Mouse (Mus musculus) limb, embryonic 14.5 days (tissue): ENCODE results near the gene Tnpo2. TPM values are rescaled to one million over a fixed set of nuclear protein-coding genes. Genes with fewer than 3 reads are reported as not detected.

Experiments used
- ATAC-seq: fragments of 200-750 bp; cut with Nextera tagmentation; 2 replicates; pipeline ENCODE4 v1.8.0; 2017; ENCODE audit warnings: low read depth, moderate number of reproducible peaks, moderate TSS enrichment; ENCODE audit not compliant: low FRiP score
- DNase-seq: peaks from one replicate; pipeline ENCODE4 v3.0.0-alpha.2; 2015; ENCODE audit warnings: low spot score
- H3K27ac ChIP-seq: fragments of 300-500 bp; sonication (generic); replicated peaks from 2 replicates; pipeline ENCODE4 v1.5.1; 2014; ENCODE audit warnings: low read depth, mild to moderate bottlenecking, low read length, moderate library complexity, mixed read lengths
- H3K27me3 ChIP-seq: fragments of 300-500 bp; sonication (generic); 2 replicates; pipeline ENCODE4 v1.6.1; 2014; ENCODE audit warnings: low read length, mixed read lengths; ENCODE audit not compliant: control insufficient read depth, insufficient read depth
- H3K36me3 ChIP-seq: fragments of 300-500 bp; sonication (generic); 2 replicates; pipeline ENCODE4 v1.6.1; 2014; ENCODE audit warnings: mild to moderate bottlenecking, low read length, moderate library complexity, mixed read lengths; ENCODE audit not compliant: control insufficient read depth, insufficient read depth
- H3K4me1 ChIP-seq: fragments of 300-500 bp; sonication (generic); 2 replicates; pipeline ENCODE4 v1.6.1; 2014; ENCODE audit warnings: antibody characterized with exemption, low read length, mixed read lengths; ENCODE audit not compliant: control insufficient read depth, insufficient read depth
- H3K4me2 ChIP-seq: fragments of 300-500 bp; sonication (generic); replicated peaks from 2 replicates; pipeline ENCODE4 v1.6.1; 2014; ENCODE audit warnings: low read depth, mild to moderate bottlenecking, low read length, moderate library complexity; ENCODE audit not compliant: severe bottlenecking
- H3K4me3 ChIP-seq: fragments of 300-500 bp; sonication (generic); replicated peaks from 2 replicates; pipeline ENCODE4 v1.5.1; 2014; ENCODE audit warnings: low read length
- H3K9ac ChIP-seq: fragments of 300-500 bp; sonication (generic); 2 replicates; pipeline ENCODE4 v1.6.1; 2014; ENCODE audit warnings: mild to moderate bottlenecking, low read depth, low read length, moderate library complexity; ENCODE audit not compliant: severe bottlenecking
- H3K9me3 ChIP-seq: fragments of 300-500 bp; sonication (generic); 2 replicates; pipeline ENCODE4 v1.6.1; 2016; ENCODE audit warnings: low read length; ENCODE audit not compliant: control insufficient read depth
- POLR2A ChIP-seq: fragments of 200-500 bp; IDR thresholded peaks from 2 replicates; pipeline ENCODE4 v1.8.0; 2012; ENCODE audit warnings: inconsistent platforms, mild to moderate bottlenecking, moderate library complexity, borderline replicate concordance; ENCODE audit not compliant: insufficient read depth, insufficient read length; ENCODE audit errors: extremely low read depth
- WGBS: fragments of 180-500 bp; shearing (Covaris S2); extraction: QIAGEN DNeasy Blood & Tissue Kit; methylation state at CpG from one replicate; pipeline ENCODE4 v1.1.7; 2014; 5-methylcytosine and 5-hydroxymethylcytosine counted together
- polyA plus RNA-seq, 2 experiments: library from polyadenylated mRNA; depleted of rRNA in 1 of 2; stranded (reverse) in 1 of 2; unstranded in 1 of 2; fragments of >200 nt; fragmentation: Nextera tagmentation in 1 of 2; extraction: Ambion mirVana in 1 of 2; gene quantifications; 2 replicates each; pipeline versions ENCODE4 v1.2.1 to v1.2.3; 2012 to 2014

Tnpo2 gene
- polyA plus RNA-seq, 2 experiments = 18.0 to 89.9 TPM

GRCm38 (mm10) chr8:85037681-85038531 lies 1.2 kb downstream of the Tnpo2 start:
- TF ChIP-seq POLR2A = 0 out of 2 replicates have a peak, but pooled peaks have one; percentile 21
- H3K9ac ChIP-seq = peak overlapping the region; percentile 89
- H3K4me1 ChIP-seq = peaks cover 13% of the 10 kb centered on the region
- peaks cover 41% of the 10 kb centered on the region for H3K36me3 ChIP-seq
- H3K9me3 ChIP-seq = no peaks in the 10 kb centered on the region
- ATAC-seq (no peak), DNase-seq (peak; percentile 52)
- peak overlapping the region; percentile 74 for H3K4me3 ChIP-seq
- H3K27me3 ChIP-seq = no peaks in the 10 kb centered on the region
- under 1% methylated on average over 41 of the region's 57 CpGs for WGBS
- peak overlapping the region; percentile 73 for H3K4me2 ChIP-seq
- peak overlapping the region; percentile 98 for H3K27ac ChIP-seq

DNA sequence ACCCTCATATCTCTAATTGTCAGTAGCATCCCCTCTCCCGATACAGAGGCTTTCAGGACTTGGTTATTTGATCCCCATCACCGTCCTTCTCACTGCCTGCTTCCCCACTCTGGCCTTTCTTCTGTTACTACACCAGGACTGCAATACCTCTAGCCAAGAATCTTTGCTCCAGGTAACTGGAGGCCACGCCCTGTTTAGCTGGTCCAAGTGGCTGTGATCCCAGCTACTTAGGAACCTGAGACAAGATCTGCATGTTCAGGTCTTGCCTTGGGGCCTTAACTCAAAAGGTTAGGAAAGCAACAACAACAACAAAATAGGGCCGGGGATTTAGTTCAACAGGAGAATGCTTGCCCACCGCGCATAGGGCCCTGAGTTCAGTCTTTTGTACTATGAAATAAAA lies 6.9 kb downstream of the Tnpo2 start:
- Histone ChIP-seq H3K9me3 (no peaks in the 10 kb centered on the region), H3K9ac (no peak overlapping the region), H3K4me3 (no peak overlapping the region), H3K4me1 (peaks cover 5% of the 10 kb centered on the region), H3K27me3 (no peaks in the 10 kb centered on the region), H3K36me3 (peaks cover 82% of the 10 kb centered on the region), H3K27ac (no peak overlapping the region), H3K4me2 (no peak overlapping the region)
- no peak for DNase-seq
- TF ChIP-seq POLR2A = no peak
- 91% methylated on average over 6 of the region's 6 CpGs for WGBS
- ATAC-seq = no peak

- Histone ChIP-seq H3K36me3 (peaks cover 53% of the 10 kb centered on the region), H3K27ac (no peak overlapping the region)
Observed at GRCm38 (mm10) chr8:85057367-85057766, 20.7 kb downstream of the Tnpo2 start.

DNA sequence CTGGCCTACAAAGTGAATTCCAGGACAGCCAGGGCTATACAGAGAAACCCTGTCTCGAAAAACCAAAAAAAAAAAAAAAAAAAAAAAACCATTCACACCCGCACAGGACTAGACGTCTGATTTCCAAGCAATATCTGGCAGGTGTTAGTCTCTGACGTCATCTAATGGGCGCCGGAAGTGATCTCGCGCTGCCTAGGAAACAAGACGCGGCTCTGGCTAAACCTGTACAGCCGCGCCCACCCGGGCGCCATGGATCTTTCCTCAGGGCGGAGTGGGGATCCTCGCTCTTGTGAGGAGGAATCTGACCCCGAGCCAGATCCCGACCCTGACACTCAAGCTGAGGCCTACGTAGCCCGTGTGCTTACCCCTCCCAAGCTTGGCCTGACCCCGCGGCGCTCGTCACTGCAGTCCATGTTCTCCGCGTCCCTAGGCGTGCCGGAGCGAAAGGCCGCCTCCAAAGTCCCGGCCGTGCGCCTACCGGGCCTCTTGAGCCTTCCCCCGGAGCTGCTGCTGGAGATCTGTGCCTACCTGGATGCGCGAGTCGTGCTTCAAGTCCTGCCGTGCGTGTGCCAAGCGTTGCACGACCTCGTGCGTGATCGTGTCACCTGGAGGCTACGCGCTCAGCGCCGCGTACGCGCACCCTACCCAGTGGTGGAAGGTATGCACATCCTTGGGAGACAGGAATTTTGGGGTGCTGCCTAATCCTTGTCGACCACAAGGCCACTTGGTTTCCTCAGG lies 23.3 kb downstream of the Tnpo2 start, which contains the start of gene Fbxw9:
Gene Fbxw9 (plus strand): TSS at position 177 of the 738 bp plus-strand sequence.
- peak; percentile 96 for DNase-seq
- WGBS = under 1% methylated on average over 52 of the region's 53 CpGs

More at GRCm38 (mm10) chr8:85057367-85057766, 20.7 kb downstream of the Tnpo2 start:
- no peak overlapping the region for H3K4me3 ChIP-seq
- DNase-seq = no peak
- H3K4me2 ChIP-seq = no peak overlapping the region
- H3K9me3 ChIP-seq = no peaks in the 10 kb centered on the region
- TF ChIP-seq POLR2A = no peak
- WGBS = 86% methylated on average over 7 of the region's 7 CpGs
- H3K9ac ChIP-seq = no peak overlapping the region
- no peak for ATAC-seq
- no peaks in the 10 kb centered on the region for H3K27me3 ChIP-seq
- no peaks in the 10 kb centered on the region for H3K4me1 ChIP-seq

DNA sequence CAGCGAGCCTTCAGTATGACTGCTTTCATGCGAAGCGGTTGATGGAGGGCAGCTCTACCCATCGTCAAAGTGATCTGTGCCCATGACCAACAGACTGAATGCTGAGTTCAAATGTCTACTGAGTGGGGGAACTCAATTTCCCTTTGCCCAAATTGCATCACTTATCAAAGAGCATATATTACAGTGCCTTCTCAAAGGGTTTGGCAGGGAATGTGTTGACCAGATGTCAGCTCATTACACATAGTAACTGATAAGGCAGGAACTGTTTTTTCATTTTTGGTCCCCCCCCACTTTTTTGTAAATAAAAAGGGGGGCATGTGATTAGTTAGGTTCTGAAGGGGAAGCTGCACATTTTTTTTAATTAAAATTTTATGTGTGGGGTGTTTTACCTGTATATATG lies 25.9 kb downstream of the Tnpo2 start:
- no peak for TF ChIP-seq POLR2A
- 94% methylated on average over 4 of the region's 4 CpGs for WGBS
- no peak overlapping the region for H3K27ac ChIP-seq
- no peak overlapping the region for H3K9ac ChIP-seq
- H3K27me3 ChIP-seq = no peaks in the 10 kb centered on the region
- ATAC-seq = no peak
- no peak for DNase-seq
- no peak overlapping the region for H3K4me3 ChIP-seq
- no peaks in the 10 kb centered on the region for H3K4me1 ChIP-seq
- no peaks in the 10 kb centered on the region for H3K9me3 ChIP-seq
- no peak overlapping the region for H3K4me2 ChIP-seq
- peaks cover 19% of the 10 kb centered on the region for H3K36me3 ChIP-seq

More for the DNA sequence above, 23.3 kb downstream of the Tnpo2 start, which contains the start of gene Fbxw9:
- ATAC-seq = peak; percentile 90
- H3K9me3 ChIP-seq = no peaks in the 10 kb centered on the region
- H3K4me1 ChIP-seq = no peaks in the 10 kb centered on the region
- no peak within 1 kb of the TSS for H3K27ac ChIP-seq
- peaks cover 26% of the 10 kb centered on the region for H3K36me3 ChIP-seq
- peak within 1 kb of the TSS; percentile 64 for H3K9ac ChIP-seq
- H3K4me2 ChIP-seq = peak within 1 kb of the TSS; percentile 67
- H3K27me3 ChIP-seq = no peaks in the 10 kb centered on the region
- peak within 1 kb of the TSS; percentile 73 for H3K4me3 ChIP-seq
- TF ChIP-seq POLR2A = no peak
